Mouse (Mus musculus) T-helper 17 cell (primary cell): ENCODE data around the gene Efna4.

Source experiments
- in situ Hi-C, 2 experiments: fragments of 300-600 bp; cut with MboI, MseI; formaldehyde crosslinking; loops; 1 replicate in 1 of 2; 2 replicates in 1 of 2; pipeline ENCODE4 v1.15.1; 2025; ENCODE audit warnings: high pct_unique_total_duplicates in 2 of 2

The Efna4 gene

DNA sequence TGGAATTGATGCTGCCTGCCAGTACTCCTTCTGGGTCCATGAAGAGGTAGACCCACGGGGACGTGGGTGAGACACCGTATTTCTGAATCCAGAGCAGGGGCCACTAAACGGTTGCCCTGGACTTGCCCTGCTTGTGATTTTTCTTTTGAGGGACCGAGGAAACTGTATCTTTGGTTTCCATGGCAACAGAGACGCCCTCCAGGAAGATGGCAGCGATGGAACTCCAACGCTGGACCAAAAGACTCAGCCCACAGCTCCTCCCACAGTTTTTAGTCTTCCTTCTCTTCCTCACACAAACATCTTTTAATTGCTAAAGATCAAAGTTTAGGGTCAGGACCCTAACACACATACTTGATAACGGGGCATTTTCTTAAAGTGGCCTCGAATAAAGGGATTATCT lies 5.8 kb downstream of the Efna4 start:
- in situ Hi-C loops: no loop called here

DNA sequence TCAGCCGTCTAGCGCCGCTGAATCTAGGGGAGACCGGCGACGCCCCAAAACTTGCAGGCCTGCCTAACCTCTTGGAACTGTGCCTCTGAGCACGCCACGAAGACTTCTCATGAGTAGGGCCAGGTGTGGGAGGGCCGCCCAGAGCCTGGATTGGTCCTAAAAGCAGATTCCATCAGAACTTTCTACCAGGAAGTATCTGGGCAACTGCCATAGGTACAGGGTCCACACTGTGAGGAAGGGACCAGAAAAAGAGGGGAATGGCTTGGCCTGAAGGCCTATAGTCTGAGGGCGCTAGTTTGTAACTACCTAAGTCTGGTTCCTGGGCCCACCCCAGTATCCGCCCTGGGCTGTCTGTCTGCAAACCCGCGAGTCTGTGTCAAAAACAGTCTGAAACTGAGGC lies 6.3 kb downstream of the Efna4 start:
- in situ Hi-C loops: no loop called here

DNA sequence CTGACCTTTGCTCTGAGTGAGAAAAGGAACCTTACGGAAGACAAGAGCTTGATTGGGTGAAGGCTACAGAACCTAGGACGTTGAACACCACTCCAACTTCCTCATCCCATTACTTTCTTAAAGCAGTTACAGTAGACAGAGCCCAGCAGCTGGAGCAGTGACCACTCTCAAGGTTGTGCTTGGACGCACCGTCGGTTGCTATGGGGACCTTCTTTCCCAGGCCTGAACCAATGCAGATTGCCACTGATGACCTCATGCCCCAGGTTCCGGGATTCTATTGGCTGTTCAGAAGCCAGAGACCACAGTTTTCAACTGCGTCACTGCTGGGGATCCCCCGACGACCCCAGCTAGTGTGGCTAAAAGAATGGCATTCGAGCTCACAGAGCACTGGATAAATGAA lies 6.9 kb downstream of the Efna4 start:
- in situ Hi-C loops: no loop called here

- in situ Hi-C loops: no loop called here
These were observed 7.5 kb downstream of the Efna4 start for GRCm38 (mm10) chr3:89330346-89330745.

DNA sequence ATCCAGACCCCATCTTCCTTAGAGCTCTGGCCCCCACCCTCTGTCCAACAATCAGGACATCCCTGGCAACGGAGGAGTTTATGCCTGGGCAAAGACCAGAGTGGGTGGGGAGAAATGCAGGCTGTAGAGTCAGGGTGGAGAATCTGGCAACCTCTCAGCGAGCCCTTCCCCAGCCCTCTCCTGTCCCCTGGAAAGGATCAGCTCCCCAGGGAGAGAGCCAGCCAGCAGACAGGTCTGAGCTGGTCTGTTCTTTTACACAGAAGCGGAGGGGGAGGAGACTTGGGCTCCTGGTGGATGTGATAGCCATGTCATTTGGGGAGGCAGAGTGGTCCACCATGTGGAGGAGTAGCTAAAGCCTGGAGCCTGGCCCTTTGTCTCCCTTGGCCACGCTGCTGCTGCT lies 9.2 kb downstream of the Efna4 start:
- in situ Hi-C loops: no loop called here

DNA sequence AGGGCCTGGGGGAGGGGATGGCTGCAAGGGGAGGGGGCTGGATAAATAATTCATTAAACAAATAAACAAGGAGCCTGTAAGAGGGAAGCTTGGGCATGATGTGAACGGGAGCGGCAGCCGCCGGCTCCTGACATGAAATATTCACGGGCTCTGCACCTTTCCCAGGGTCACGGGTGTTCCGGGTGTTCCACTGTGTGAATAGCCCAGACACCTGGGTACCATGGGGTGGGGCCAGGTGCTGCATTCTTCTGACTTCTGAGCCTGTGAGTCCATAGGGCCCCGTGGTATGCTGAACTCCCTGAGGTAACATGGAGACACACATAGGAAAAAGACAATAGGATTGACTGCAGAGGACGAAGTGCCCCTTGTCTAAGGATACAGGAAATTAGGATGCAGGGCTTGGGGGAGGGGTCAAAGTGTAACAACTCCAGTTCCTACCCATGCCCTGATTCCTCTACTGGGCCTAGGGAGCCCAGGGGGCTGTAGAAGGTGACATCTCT lies 10.4 kb downstream of the Efna4 start:
- in situ Hi-C loops: no loop called here

DNA sequence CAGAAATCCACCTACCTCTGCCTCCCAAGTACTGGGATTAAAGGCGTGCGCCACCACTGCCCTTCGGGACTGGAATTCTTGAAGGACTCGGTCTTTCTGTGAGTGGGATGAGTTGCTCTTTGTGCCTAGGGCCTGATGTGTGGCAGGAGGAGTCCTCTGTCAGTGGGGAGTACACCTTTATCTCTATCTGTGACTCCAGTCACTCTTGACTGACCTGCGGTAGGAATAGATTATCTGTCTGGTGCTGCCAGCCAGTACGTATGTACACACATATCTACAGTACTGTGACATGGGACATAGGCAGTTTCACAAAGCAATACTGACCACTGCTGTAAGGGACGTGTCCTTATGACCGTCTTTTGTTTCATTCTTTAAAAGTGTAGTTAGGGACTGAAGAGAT lies 11.9 kb downstream of the Efna4 start:
- in situ Hi-C loops: no loop called here

DNA sequence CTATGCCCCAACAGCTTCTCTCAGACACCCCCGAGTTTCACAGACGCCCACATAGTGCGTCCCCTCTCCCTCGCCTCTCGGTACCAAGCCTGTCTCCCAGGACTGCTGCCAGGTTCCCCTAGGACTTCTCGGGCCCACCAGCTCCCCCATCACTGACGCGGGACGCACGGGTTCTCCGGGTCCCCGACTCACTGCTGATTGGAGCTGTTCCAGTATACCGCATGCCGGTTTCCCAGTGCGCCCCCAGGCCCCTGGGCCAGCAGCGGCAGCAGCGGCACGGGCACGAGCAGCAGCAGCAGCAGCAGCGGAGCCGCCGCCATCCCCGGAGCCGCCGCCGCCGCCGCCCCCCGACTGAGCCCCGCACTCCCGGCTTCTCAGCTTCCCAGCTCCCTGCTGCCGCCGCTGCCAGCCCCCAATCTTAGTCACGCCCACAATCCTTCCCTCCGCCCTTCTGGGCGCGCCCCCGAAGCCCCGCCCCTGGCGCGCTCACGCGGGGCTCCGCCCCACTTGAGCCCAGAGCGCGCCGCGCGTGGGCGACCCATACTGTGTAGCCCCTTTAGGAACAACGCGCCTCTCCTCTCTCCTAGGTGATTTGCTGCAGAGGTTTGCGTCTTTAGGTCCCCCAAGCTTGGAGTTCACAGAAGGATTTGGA lies 15.2 kb downstream of the Efna4 start, which contains the start of gene Efna3:
TSS of gene Efna3 (minus strand) at position 452 of the 652 bp plus-strand sequence.
- in situ Hi-C loops: no loop called here

GRCm38 (mm10) chr3:89322131-89322500 lies 15.7 kb downstream of the Efna4 start:
- in situ Hi-C loops: no loop called here

- in situ Hi-C loops: no loop called here
These were observed 16.4 kb downstream of the Efna4 start for GRCm38 (mm10) chr3:89321183-89322130.

- in situ Hi-C loops: no loop called here
These were observed 17.1 kb downstream of the Efna4 start for GRCm38 (mm10) chr3:89320581-89321182.

DNA sequence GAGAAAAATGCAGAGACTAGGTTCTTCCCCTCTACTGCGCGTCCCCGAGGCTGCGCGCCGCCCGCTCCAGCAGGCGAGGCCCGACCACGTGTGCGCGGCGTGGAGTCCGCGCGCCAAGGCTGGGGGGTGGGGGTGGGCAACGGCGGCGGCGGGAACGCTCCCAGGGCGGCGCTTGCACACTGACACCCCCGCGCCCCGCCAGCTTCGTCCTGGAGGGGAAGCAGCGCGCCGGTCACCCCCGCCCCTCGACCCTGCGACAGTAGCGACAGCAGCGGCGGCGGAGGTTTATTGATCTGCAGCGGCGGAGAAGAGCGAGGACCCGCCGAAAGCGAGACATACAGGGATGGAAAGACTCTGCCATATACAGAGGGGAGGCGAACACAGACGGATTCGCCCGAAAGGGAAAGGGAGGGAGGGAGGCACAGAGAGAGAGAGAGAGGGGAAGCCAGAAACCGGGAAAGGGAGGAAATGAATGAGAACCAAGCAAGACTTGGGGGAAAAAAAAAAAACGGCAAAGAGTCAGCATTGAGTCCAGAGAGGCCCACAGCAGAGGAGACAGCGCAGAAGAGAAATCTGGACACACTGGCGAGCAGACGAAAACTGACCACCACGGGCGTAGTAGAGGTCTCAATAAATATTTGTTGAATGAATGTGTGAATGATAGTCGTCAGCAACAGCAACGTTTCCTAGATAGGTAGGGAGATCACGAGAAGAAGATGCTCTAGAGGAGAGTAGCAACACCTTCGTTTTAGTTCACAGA lies 18.1 kb downstream of the Efna4 start:
- in situ Hi-C loops: loop anchor here in 1 of 2 experiments (5.0 kb wide), 2 partner anchors 72 to 163 kb away; partner anchors contain the start of genes Krtcap2 and Trim46

GRCm38 (mm10) chr3:89318971-89319590 lies 18.7 kb downstream of the Efna4 start:
- in situ Hi-C loops: loop anchor here in 1 of 2 experiments (5.0 kb wide), 2 partner anchors 72 to 163 kb away; partner anchors contain the start of genes Krtcap2 and Trim46

DNA sequence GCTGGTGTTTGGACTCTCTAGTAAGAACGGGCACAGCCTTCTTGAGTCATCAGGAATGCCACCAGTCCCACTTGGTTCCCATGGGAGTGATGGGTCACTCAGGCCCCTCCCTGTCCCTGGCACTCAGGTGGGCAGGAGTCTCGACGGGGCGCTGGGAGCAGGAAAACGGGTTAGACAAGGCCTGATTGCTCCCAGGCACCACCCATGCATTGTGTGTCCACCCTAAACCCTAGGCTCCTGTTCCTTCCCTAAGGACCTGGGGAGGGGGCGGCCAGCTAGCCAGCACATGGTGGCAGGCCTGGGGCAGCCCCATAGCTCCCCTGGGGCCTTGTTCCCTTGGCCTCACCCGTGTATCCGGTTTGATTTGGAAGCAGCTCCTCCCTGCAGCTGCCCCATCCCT lies 19.5 kb downstream of the Efna4 start:
- in situ Hi-C loops: loop anchor here in 1 of 2 experiments (5.0 kb wide), 2 partner anchors 71 to 164 kb away; partner anchors contain the start of genes Krtcap2 and Trim46

- in situ Hi-C loops: loop anchor here in 1 of 2 experiments (5.0 kb wide), 2 partner anchors 70 to 165 kb away; partner anchors contain the start of genes Krtcap2 and Trim46
These were observed 20.6 kb downstream of the Efna4 start for GRCm38 (mm10) chr3:89317246-89317645.

GRCm38 (mm10) chr3:89316833-89317232 lies 21.0 kb downstream of the Efna4 start:
- in situ Hi-C loops: loop anchor here in 1 of 2 experiments (5.0 kb wide), 2 partner anchors 70 to 165 kb away; partner anchors contain the start of genes Krtcap2 and Trim46

DNA sequence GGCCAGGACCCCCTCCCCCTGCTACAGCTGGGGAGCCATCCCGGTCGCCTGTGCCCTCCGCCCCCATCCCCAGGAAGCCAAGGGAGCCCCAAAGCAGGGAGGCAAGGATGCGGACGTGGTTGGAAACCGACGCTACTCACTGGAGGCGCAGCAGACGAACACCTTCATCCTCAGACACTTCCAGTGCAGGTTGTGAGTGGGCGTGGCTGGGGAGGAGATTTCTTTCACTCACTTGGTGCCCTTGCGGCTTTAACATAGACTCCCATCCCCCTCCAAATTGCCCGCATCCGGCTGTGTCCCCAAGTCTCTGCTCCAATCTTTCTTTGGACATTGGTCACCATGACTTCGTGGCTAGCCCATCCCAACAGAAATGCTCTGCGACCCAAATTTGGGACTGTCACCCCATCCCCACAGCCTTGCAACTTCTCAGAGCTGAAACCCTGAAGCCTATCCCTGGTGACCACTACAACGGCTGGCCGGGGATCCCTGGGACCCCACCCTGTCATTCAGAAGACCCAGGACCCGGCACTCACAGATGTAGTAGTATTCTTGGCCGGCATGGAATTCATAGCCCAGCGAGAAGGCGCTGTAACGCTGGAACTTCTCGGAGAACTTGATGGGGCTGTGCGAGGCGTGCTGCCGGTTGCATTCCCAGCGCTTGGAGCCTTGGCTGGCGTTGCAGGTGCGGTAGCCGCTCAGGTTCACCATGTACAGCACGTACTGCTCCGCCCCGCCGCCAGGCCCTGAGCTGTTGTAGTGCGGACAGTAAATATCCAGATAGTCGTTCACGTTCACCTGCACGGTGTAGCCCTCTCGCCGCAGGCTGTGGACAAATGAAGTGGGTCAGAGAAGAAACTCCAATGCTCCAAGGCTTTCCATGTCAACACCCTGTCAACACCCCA lies 21.6 kb downstream of the Efna4 start:
- in situ Hi-C loops: loop anchor here in 1 of 2 experiments (5.0 kb wide), 2 partner anchors 69 to 166 kb away; partner anchors contain the start of genes Krtcap2 and Trim46

DNA sequence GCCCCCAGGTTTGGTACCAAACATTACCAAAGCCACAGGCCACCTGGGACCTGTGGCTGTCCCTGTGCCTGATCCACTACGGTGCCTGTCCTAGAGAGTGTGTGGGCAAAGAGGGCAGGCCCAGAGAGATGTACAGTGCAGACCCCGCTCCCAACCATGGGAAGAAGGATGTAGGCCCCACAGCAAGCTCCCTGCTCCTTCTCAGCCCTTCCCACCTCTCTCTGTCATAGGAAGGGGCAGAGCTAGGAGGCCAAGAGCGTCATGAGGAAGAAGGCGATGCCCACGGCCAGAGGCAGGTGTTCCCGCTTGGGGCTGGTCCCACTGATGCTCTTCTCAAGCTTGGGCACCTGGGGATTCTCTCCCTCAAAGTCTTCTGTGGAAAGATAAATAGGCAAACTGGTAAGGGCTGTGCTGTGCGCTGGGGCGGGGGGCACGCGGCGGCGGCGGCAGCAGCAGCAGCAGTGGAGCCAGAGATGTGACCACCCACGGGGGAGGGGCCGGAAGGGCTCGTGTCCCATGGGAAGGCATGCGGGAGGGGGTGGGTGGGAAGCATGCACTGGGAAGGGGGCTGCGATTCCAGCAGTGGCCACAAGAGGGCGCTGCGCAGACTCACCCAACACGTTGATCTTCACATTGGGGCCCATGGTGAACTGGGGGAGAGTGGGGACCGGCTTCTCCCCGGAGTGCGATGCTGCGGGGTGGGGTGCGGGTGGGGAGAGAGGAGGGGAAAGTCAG lies 22.5 kb downstream of the Efna4 start:
- in situ Hi-C loops: loop anchor here in 1 of 2 experiments (5.0 kb wide), 2 partner anchors 68 to 167 kb away; partner anchors contain the start of genes Krtcap2 and Trim46
